Mouse (Mus musculus): ENCODE results near the gene Rnf39.
"Not testable (repeated sequence)": the region's sequence is repeated elsewhere in the genome, so short reads cannot be mapped to it uniquely, and the experiment has no call there.

Gene Rnf39

GRCm38 (mm10) chr17:36981845-36982244, 39.1 kb downstream of the Rnf39 start:
- no peak for DNase-seq (ENCODE audit: low read depth, low spot score)

GRCm38 (mm10) chr17:36982253-36983155, 39.8 kb downstream of the Rnf39 start:
- no peak for DNase-seq (ENCODE audit: low read depth, low spot score)

GRCm38 (mm10) chr17:36988475-36988874, 45.8 kb downstream of the Rnf39 start:
- no peak for DNase-seq (ENCODE audit: low read depth, low spot score)

- DNase-seq (ENCODE audit: low read depth, low spot score), result no peak
Observed at GRCm38 (mm10) chr17:36989437-36989836, 46.7 kb downstream of the Rnf39 start, which contains the start of gene H2-M5. Gene H2-M5, minus strand, starts transcription at chr17:36989537.

GRCm38 (mm10) chr17:36990630-36991029, 47.9 kb downstream of the Rnf39 start:
- not testable (repeated sequence) for DNase-seq (ENCODE audit: low read depth, low spot score)

- DNase-seq (ENCODE audit: low read depth, low spot score), result no peak
Observed at GRCm38 (mm10) chr17:36992336-36993104, 49.8 kb downstream of the Rnf39 start.

GRCm38 (mm10) chr17:36993770-36994325, 51.1 kb downstream of the Rnf39 start:
- DNase-seq (ENCODE audit: low read depth, low spot score), result no peak

GRCm38 (mm10) chr17:36994528-36994927, 51.8 kb downstream of the Rnf39 start:
- DNase-seq (ENCODE audit: low read depth, low spot score), result no peak

GRCm38 (mm10) chr17:36995448-36995847, 52.7 kb downstream of the Rnf39 start:
- DNase-seq (ENCODE audit: low read depth, low spot score), result no peak

- peak; percentile 26 for DNase-seq (ENCODE audit: low read depth, low spot score)
Observed at GRCm38 (mm10) chr17:36997033-36997735, 54.5 kb downstream of the Rnf39 start.
